ENCODE assay signal across 14 mouse cellular contexts in the genomic region with DNA sequence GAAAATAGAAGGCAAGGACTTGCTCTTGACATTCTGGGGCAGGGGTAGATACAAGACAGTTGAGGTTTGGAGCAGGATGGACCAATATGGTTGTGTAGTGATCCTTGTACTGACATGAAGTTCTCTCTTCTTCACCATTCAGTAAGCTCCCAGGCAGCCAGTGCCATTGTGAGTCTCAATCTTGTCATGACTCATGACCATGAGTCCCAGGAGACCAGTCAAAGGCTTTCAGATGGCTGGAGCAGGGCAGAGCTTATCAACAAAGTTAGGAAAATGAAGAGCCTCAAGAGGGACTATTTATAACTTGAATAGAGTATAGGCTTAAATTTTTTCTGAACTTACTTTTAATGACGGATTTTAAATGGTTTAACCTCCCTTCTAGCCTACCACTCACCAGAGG.
"Had no signal": no experiment of that assay in that cellular context is flagged by ENCODE, and none has a peak within 500 bp of the region (broad histone marks: within the 10 kb centered on the region; RNA-seq: fewer than 3 reads in every experiment).

No protein-coding gene starts in this region.

- ATAC-seq: midbrain, embryonic 13.5 days; midbrain, embryonic 15.5 days had no signal

- DNase-seq: lung, adult 18-20 months; lung, embryonic 14.5 days; lung, postnatal 10 days; right cerebral cortex, postnatal 25 days; right cerebral cortex, postnatal 4 days; spleen, adult 18-20 months; thymus, adult 18-20 months; thymus, postnatal 14 days; thymus, postnatal 36 days had no signal

- H3K27ac ChIP-seq: macrophage; midbrain, embryonic 13.5 days; midbrain, embryonic 15.5 days; neural tube, embryonic 12.5 days had no signal

- H3K36me3 ChIP-seq: neural tube, embryonic 12.5 days had no signal

- H3K27me3 ChIP-seq: megakaryocyte, embryonic 14.5 days; midbrain, embryonic 13.5 days; midbrain, embryonic 15.5 days; neural tube, embryonic 12.5 days had no signal

- H3K4me3 ChIP-seq: megakaryocyte, embryonic 14.5 days; midbrain, embryonic 13.5 days; midbrain, embryonic 15.5 days; neural tube, embryonic 12.5 days had no signal

- H3K9me3 ChIP-seq: midbrain, embryonic 13.5 days; midbrain, embryonic 15.5 days; neural tube, embryonic 12.5 days had no signal

- H3K4me1 ChIP-seq: megakaryocyte, embryonic 14.5 days; midbrain, embryonic 13.5 days; midbrain, embryonic 15.5 days; neural tube, embryonic 12.5 days had no signal
